Mouse (Mus musculus) gastrocnemius, postnatal 10 days (tissue): ENCODE results near the gene Tnik. TPM values are rescaled to one million over a fixed set of nuclear protein-coding genes. Genes with fewer than 3 reads are reported as not detected.

Source experiments
- DNase-seq: peaks from one replicate; pipeline ENCODE4 v3.0.0; 2021; ENCODE audit warnings: mixed read lengths
- total RNA-seq, 2 experiments: library from RNA; stranded (reverse); gene quantifications; 2 replicates each; pipeline ENCODE4 v1.2.3; 2021

The Tnik gene
- total RNA-seq, 2 experiments from 2014 or later, result 70.8 to 72.5 TPM

DNA sequence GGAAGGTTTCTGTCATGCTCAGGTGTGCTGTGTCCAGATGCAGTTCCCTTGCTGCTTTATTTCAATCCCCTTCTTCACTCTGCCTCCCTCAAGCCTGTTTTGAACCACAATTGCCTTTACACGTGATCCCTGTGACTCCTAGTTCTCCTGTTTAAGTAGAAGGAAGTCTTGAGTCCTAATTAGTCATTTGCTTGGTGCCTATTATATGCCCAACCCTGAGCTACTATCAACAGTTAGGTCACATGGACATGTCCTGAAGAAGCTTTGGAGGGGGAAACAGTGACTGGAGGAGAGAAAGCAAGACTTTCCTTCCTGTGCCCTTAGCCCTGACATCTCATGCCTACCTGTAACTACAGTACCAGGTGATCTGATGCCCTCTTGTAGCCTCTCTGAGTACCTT lies 210.4 kb downstream of the Tnik start:
- DNase-seq, result no peak

DNA sequence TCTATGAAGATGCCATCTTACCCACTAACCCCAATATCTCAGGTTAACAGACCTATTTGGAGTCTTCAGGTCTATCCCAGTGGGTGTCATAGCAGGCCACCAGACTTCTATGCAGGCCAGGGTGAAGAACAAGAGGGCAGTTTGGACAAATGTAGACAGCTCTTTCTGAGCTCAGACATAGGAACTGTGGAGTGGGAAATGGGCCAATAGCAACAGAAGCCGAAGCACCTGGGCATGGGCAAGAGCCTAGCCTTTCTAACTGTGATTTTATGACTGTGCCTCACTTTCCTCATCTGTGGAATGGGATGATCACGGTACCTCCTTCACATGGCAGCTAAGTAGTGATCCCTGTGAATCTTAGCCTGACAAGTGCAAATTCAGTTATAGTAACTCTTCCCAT lies 214.4 kb downstream of the Tnik start:
- no peak for DNase-seq

GRCm38 (mm10) chr3:28485716-28486115 lies 222.7 kb downstream of the Tnik start:
- no peak for DNase-seq

DNA sequence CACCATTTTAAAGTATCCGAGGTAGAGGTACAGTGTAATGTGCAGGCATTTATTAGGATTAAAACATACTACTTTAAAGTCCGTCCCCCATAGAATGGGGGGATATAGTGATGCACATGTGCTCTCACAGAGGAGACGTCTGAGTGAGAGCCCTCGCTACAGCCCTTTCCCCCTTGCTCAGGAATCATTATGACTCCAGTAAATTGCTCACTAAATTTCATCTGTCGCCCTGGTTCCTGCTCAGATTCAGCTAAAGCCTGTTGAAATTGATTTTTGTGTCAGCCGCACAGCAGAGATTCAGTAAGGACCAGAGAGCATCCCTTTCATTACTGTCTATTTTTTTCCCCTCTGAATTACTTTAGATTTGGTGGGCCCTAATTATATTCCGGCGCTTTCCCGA lies 224.4 kb downstream of the Tnik start:
- DNase-seq, result no peak

DNA sequence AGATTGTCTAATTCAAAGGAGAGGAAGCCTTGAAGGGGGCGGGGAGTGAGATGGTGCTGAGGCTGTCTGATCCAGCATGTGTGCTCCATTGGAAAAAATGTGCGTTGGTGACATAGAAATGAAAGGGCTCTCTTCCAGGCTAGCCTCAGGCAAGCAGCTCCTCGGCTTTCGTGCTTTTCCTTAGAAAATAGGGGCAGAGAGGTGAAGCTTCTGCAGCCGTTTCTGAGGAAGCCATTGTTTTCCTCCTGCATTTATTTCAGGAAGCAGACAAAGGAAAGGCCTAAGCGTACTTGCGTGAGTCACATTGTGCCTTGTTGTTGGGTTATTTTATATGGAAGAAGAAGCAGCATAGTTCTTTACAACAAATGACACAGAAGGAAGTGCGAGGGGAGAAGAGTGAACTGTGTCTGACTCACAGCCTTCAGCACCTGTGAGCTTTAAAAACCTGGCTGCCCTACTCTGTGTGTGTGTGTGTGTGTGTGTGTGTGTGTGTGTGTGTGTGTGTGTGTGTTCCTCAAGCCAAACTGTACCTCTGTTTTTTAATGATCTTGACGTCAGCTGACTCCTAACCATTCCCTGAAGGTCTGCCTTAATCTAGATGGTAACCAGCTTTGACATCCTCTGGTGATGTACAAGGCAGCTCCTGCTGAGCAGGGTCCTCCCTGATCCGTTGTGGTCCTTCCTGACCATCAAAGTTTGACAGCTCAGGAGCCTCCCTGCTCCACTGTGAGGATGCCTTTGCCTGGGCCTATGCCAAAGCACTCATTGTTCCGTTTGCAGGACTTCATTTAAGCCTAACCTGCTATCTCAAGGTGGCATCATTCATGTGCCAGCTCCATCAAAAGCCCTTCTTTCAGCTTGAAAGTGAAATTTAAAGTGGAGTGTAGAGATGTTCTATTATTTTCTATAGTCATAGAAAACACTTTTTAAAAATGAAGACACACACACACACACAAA lies 228.3 kb downstream of the Tnik start:
- no peak for DNase-seq

GRCm38 (mm10) chr3:28496806-28497502 lies 233.9 kb downstream of the Tnik start:
- DNase-seq, result no peak

GRCm38 (mm10) chr3:28497503-28497857 lies 234.5 kb downstream of the Tnik start:
- no peak for DNase-seq

DNA sequence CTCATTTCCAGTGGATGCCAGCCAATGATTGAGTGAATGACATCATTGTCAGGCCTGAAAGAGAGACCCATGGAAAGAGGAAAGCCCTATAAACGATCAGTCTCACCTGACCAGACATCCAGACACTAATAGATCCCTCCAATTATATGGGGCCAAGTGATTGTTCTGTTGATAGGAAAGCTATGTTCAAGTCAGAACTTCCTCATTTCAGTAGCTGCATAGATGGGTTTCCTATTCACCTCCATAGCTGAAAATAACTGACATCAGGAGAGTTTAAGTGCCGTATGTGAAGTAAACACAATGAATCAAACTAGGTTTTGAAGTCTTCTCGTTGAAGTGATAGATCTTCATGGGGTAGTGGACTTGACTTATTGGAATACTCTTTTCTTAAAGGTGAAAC lies 239.7 kb downstream of the Tnik start:
- DNase-seq, result no peak

- no peak for DNase-seq
Measured at GRCm38 (mm10) chr3:28509337-28509935, 246.4 kb downstream of the Tnik start.

GRCm38 (mm10) chr3:28523004-28523482 lies 260.0 kb downstream of the Tnik start:
- no peak for DNase-seq

DNA sequence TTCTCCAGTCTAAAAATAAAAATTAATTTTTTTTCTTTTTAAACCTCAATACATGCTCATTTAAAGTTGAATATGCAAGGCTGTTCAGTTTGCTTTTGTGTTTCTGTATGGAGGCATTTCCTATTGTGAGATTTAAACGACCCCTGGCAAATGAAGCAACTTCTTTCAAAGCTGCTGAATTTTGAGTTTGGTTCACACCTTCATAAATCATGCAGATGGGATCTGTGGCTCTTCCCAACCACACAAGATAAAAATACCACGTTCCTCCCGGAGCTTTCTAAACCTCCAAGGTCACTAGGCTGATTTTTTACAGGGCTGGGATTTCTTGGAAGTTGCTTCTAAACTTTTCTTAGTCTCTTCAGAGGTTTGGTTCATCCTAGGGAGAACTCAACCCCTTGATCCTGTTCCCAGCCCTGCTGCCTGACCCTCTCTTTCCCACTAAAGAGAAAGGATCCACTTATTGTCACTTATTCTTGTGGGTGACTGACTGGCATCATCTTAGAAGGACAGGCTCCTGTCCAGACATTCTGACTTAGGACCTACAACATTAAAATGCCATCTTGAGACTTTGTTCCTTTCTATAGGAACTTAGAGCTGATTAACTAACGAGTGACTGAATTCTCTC lies 260.6 kb downstream of the Tnik start:
- DNase-seq, result no peak

- no peak for DNase-seq
Measured at GRCm38 (mm10) chr3:28524562-28524961, 261.5 kb downstream of the Tnik start.

GRCm38 (mm10) chr3:28526671-28527070 lies 263.7 kb downstream of the Tnik start:
- no peak for DNase-seq

GRCm38 (mm10) chr3:28527231-28527630 lies 264.2 kb downstream of the Tnik start:
- DNase-seq, result no peak

DNA sequence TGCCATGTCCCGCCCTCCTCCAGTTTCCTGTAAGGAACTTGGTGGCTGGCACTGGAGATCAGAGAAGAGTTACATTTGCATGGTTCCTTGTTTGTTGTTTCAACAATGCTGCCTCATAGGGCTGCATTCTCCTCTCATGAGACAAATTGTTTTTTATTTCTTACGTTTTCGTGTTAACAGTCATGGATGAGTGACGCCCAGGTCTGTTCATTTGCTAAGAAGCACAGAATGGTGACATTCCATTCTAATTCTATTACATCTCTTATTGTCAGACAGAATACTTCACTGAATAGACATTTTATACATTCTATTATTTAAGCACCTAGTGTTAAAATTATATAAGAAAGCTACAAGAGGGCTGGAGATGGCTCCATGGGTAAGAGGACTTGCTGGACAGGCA lies 266.5 kb downstream of the Tnik start:
- no peak for DNase-seq

- DNase-seq, result no peak
Measured at GRCm38 (mm10) chr3:28531294-28531956, 268.4 kb downstream of the Tnik start.

- DNase-seq, result no peak
Measured at GRCm38 (mm10) chr3:28532666-28533065, 269.7 kb downstream of the Tnik start.

GRCm38 (mm10) chr3:28540121-28540520 lies 277.1 kb downstream of the Tnik start:
- DNase-seq, result no peak

DNA sequence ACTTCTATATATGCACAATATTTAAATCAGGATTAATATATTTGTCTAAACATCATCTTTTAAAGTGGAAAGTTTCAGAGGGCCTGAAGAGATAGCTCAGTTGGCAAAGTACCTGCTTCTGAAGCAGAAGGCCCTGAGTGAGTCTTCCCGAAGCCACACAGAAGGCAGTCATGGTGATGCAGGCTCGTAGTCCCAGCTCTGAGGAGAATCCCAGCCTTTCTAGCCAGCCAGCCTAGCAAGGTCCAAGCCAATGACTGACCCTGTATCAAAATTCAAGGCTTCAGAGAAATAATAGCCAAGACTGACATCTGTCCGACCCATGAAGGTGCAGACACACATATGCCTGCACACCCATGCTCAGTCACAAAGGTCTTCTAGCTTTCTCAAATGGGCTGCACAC lies 279.9 kb downstream of the Tnik start:
- DNase-seq, result no peak

DNA sequence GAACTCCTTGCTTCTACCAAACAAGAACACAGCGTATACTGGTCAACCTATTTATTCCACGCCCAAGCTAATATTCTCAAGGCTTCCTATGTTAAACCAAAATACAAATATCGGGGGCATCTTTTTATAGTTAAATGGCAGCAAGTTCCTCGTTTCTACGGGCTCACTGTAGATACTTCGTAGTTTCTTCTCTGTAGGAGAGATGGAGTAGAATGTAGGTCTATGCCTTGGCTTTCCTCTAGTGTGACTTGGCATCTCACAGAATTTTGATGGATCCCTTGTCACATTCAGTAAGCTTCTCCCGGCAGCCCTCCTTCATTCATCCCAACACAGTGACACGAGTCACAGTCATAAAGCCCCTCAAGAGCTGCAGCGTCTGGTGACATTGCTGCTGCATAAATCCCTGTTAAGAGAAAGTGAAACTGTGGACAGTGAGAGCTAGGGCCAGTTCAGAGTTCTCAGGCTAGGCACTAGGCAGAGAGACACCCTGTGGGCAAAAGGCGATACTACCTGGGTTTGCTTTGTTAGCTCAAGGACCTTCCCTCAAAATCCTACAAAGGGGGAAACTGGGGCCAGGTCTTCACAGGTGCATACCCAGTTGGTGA lies 280.5 kb downstream of the Tnik start:
- no peak for DNase-seq

DNA sequence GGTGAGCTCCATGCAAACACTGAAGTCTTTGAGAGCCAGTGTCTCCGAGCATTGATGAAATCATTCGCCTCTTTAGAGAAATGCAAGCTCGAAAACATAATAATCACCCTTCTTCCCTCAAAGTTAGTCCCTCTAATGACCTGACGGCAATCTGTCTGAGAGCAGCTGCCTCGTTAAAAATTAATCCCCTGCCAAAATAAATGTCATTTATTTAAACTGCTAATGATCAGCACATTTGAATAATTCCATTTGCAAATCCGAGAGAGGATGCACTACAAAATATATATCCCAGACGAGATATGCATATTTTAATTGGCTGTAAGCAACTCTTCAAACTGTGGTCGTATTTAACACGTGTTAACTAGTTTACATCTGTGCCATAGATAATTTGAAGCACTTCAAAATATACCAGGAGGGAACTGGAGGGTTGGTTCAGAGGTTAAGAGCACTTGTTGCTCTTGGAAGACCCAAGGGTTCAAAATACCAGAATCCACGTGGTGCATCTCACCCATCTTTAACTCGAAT lies 281.4 kb downstream of the Tnik start:
- no peak for DNase-seq
